Mouse (Mus musculus): ENCODE data around the gene Bag2.

DNA sequence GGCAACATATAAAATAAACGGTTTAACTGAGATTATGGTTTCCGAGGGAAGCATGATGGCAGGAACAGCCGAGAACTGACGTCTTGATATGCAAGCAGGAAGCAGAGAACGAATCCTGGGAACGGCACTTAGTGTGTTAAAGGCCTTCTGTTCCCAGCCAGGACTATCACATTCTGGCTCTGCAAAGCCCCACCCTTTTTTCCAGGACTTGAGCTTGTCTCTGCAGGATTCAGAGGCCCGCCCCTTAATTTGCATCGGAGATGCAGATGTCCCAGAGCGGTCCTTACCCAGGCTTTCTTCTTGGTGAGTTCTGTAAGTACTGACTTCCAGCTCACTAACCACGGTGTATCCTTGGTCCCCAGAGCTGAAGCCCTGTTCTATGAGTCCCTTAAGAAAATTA is 42.8 kb downstream of the Bag2 start:
- TF ChIP-seq CTCF (IDR thresholded peaks at IDR 0.05; ENCODE audit: insufficient read depth, low read length): no peak
- TF ChIP-seq POLR2A (IDR thresholded peaks at IDR 0.05; ENCODE audit: borderline replicate concordance, extremely low read depth, low read depth, low read length): no peak

Data from lung, adult 2 months (tissue).